Mouse (Mus musculus): ENCODE measurements around the gene Gm7995. TPM values are rescaled to one million over a fixed set of nuclear protein-coding genes. Genes with fewer than 3 reads are reported as not detected.

The Gm7995 gene
- not detected for polyA plus RNA-seq (2014; fragmentation: Illumina TruSeq; extraction: RNeasy Lipid Tissue Mini Kit (QIAGEN cat#74804); ENCODE audit: low read depth, low replicate concordance)

DNA sequence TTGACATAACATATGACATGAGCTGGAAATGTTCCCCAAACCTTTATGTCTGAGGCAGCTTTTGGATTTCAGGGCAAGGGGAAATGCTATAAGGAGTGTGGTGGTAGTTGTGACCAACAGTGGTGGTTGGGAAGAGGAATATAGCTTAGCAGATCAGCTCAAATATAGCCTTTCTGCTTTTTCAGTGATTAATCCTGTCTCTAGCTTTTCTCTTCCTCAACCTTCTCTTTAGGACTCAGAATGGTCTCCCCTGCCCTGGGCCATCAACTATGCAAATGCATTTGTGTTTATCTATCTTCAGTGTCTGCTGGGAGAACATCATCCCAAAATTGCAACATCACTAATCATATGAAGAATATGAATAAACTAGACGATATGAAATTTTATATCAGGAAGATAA lies at the start of gene Gm7995:
Gm7995 (plus strand) TSS at position 301 of the 400 bp plus-strand sequence.

GRCm38 (mm10) chr14:42297258-42297657 lies 12.8 kb upstream of the Gm7995 start, which contains the start of gene Gm9611:
Gm9611 (minus strand) TSS chr14:42297358.

Other genes with a start within 250 kb of the Gm7995 start
- gene Gm7951, start 192.8 kb upstream of the Gm7995 start, polyA plus RNA-seq (2014; fragmentation: Illumina TruSeq; extraction: RNeasy Lipid Tissue Mini Kit (QIAGEN cat#74804); ENCODE audit: low read depth, low replicate concordance) = not detected
- gene Gm17027, start 147.6 kb upstream of the Gm7995 start, polyA plus RNA-seq (2014; fragmentation: Illumina TruSeq; extraction: RNeasy Lipid Tissue Mini Kit (QIAGEN cat#74804); ENCODE audit: low read depth, low replicate concordance) = not detected
- not detected for gene Gm3573, start 119.4 kb upstream of the Gm7995 start, polyA plus RNA-seq (2014; fragmentation: Illumina TruSeq; extraction: RNeasy Lipid Tissue Mini Kit (QIAGEN cat#74804); ENCODE audit: low read depth, low replicate concordance)
- not detected for gene Gm17026, start 50.2 kb upstream of the Gm7995 start, polyA plus RNA-seq (2014; fragmentation: Illumina TruSeq; extraction: RNeasy Lipid Tissue Mini Kit (QIAGEN cat#74804); ENCODE audit: low read depth, low replicate concordance)
- gene Gm9611, start 12.9 kb upstream of the Gm7995 start, polyA plus RNA-seq (2014; fragmentation: Illumina TruSeq; extraction: RNeasy Lipid Tissue Mini Kit (QIAGEN cat#74804); ENCODE audit: low read depth, low replicate concordance) = not detected
- gene Gm8005, start 129.5 kb downstream of the Gm7995 start, polyA plus RNA-seq (2014; fragmentation: Illumina TruSeq; extraction: RNeasy Lipid Tissue Mini Kit (QIAGEN cat#74804); ENCODE audit: low read depth, low replicate concordance) = not detected
- gene Gm8011, start 153.7 kb downstream of the Gm7995 start, polyA plus RNA-seq (2014; fragmentation: Illumina TruSeq; extraction: RNeasy Lipid Tissue Mini Kit (QIAGEN cat#74804); ENCODE audit: low read depth, low replicate concordance) = not detected
- gene Gm8020, start 192.1 kb downstream of the Gm7995 start, polyA plus RNA-seq (2014; fragmentation: Illumina TruSeq; extraction: RNeasy Lipid Tissue Mini Kit (QIAGEN cat#74804); ENCODE audit: low read depth, low replicate concordance) = not detected
- gene Gm8024, start 214.1 kb downstream of the Gm7995 start, polyA plus RNA-seq (2014; fragmentation: Illumina TruSeq; extraction: RNeasy Lipid Tissue Mini Kit (QIAGEN cat#74804); ENCODE audit: low read depth, low replicate concordance) = not detected

All from adrenal gland, adult 10 weeks (tissue).